Mouse (Mus musculus): Measurements from ENCODE around the gene Cnot8. TPM values are rescaled to one million over a fixed set of nuclear protein-coding genes. Genes with fewer than 3 reads are reported as not detected.

Cnot8 gene
- polyA plus RNA-seq, 2 experiments from 2014 or later, result 89.2 to 97.8 TPM

DNA sequence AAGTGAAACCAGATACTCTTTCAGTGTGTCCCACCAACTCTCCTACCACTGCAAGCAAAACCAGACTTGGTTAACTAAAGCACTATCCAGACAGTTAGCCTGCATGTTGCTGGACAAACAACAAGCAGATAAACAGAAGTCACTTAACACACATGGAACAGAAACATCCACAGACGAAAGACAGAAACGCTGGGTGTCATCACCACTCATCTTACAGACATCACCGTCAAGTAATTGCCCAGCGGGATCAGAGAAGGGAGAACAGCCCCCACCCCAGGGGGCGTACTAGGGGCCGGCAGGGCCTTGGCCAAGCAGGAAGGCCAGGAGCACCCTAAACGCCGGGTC, 63.8 kb downstream of the Cnot8 start:
- ATAC-seq, result no peak

Other genes with a start within 250 kb of the Cnot8 start
- 10 to 100 TPM; 27.0 to 36.1 TPM for gene Larp1, start 95.1 kb upstream of the Cnot8 start, polyA plus RNA-seq (2017; shearing (Covaris generic))
- under 1 TPM; 0.38 to 0.71 TPM for gene Gm12248, start 11.0 kb upstream of the Cnot8 start, polyA plus RNA-seq (2017; shearing (Covaris generic))
- gene Gemin5, start 64.4 kb downstream of the Cnot8 start, polyA plus RNA-seq (2017; shearing (Covaris generic)), result 1 to 10 TPM; 6.5 to 7.8 TPM
- gene Mrpl22, start 67.5 kb downstream of the Cnot8 start, polyA plus RNA-seq (2017; shearing (Covaris generic)), result 10 to 100 TPM; 66.8 to 74.2 TPM
- 100 to 1,000 TPM; 433 to 495 TPM for gene Igtp, start 95.4 kb downstream of the Cnot8 start, polyA plus RNA-seq (2017; shearing (Covaris generic))
- 10 to 100 TPM; 51.0 to 68.1 TPM for gene Irgm2, start 95.5 kb downstream of the Cnot8 start, polyA plus RNA-seq (2017; shearing (Covaris generic))
- not detected for gene 4930438A08Rik, start 170.6 kb downstream of the Cnot8 start, polyA plus RNA-seq (2017; shearing (Covaris generic))
- 10 to 100 TPM; 10.7 TPM for gene Zfp692, start 202.9 kb downstream of the Cnot8 start, polyA plus RNA-seq (2017; shearing (Covaris generic))
- 10 to 100 TPM; 37.0 to 46.8 TPM for gene Zfp672, start 226.2 kb downstream of the Cnot8 start, polyA plus RNA-seq (2017; shearing (Covaris generic))
- gene Sh3bp5l, start 226.6 kb downstream of the Cnot8 start, polyA plus RNA-seq (2017; shearing (Covaris generic)), result 1 to 10 TPM; 5.3 to 6.3 TPM

Data from CD4-positive, CD25-positive, alpha-beta regulatory T cell, adult 4 months (primary cell).